Mouse (Mus musculus): ENCODE results near the gene Sh2d3c.

- TF ChIP-seq CTCF (IDR thresholded peaks at IDR 0.05; ENCODE audit: extremely low read depth, insufficient read length, insufficient replicate concordance, low read depth, low read length), result no peak
- no peak for TF ChIP-seq POLR2A (IDR thresholded peaks at IDR 0.05; ENCODE audit: low read depth, low read length)
These were observed 18.5 kb downstream of the Sh2d3c start for GRCm38 (mm10) chr2:32739311-32739710.

Measured in small intestine, adult 2 months (tissue).